Mouse (Mus musculus): ENCODE measurements around the gene Otud3. TPM values are rescaled to one million over a fixed set of nuclear protein-coding genes. Genes with fewer than 3 reads are reported as not detected.
"Not testable (repeated sequence)": the region's sequence is repeated elsewhere in the genome, so short reads cannot be mapped to it uniquely, and the experiment has no call there.

Gene Otud3
- polyA plus RNA-seq, 1 experiment from 2014 or later: 2.9 TPM

DNA sequence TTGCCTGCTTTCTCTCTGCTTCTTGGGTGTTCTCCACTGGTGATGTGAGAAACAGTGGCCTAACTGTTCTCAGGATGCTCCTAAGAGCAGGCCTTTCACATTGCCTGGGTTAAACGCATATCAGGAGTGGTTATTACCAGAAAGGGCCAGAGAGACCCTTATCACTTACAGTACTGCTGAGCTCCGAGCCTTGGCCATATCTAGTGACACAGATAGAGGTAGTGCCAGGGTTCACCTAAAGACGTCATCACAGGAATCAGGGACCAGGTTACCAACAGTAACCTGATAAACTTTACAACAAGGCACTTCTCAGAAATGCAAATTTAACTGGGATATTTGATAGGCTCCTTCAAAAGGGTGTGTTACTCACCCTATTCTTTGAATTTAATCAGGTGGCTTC lies 20.1 kb upstream of the Otud3 start:
- Histone ChIP-seq H3K27me3 (no peaks in the 10 kb centered on the region), H3K27ac (replicated peaks) (no peak overlapping the region), H3K9me3 (no peaks in the 10 kb centered on the region), H3K4me2 (replicated peaks) (no peak overlapping the region), H3K36me3 (no peaks in the 10 kb centered on the region), H3K4me3 (no peak overlapping the region), H3K4me1 (no peaks in the 10 kb centered on the region), H3K9ac (replicated peaks) (no peak overlapping the region)
- WGBS: 79% methylated on average over 3 of the region's 3 CpGs
- no peak for ATAC-seq (ENCODE audit: low FRiP score, low read depth)

DNA sequence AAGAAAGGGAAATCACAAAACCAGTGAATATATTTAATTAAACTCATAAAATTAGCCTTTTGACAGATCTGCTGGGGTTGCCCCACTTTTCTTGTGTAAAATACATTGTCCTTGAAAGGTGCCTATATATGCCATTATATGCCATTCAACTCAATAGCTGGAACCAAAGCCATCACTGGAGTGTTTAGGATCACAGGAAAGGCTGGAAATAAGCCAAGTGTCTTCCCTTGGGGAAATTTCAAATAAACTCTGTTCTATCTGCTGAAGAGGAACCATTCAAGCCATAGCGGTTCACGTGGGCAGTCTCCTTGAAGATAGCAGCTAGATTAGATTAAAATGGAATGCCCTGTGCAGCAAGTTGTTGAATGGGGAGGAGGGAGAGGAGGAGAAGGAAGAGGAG lies 11.8 kb upstream of the Otud3 start:
- Histone ChIP-seq H3K9ac (replicated peaks) (no peak overlapping the region), H3K27ac (replicated peaks) (no peak overlapping the region), H3K4me2 (replicated peaks) (no peak overlapping the region), H3K36me3 (no peaks in the 10 kb centered on the region), H3K4me1 (peaks cover 7% of the 10 kb centered on the region; the same call in 1 of the 2 replicates), H3K27me3 (peaks cover 10% of the 10 kb centered on the region; the same call in 1 of the 2 replicates), H3K9me3 (no peaks in the 10 kb centered on the region), H3K4me3 (no peak overlapping the region)
- WGBS: 77% methylated on average over 2 of the region's 2 CpGs
- no peak for ATAC-seq (ENCODE audit: low FRiP score, low read depth)

GRCm38 (mm10) chr4:138922131-138922459 lies 8.3 kb upstream of the Otud3 start:
- Histone ChIP-seq H3K27ac (replicated peaks) (no peak overlapping the region), H3K27me3 (peaks cover 10% of the 10 kb centered on the region; the same call in 1 of the 2 replicates), H3K9ac (replicated peaks) (no peak overlapping the region), H3K36me3 (no peaks in the 10 kb centered on the region), H3K4me1 (peaks cover 7% of the 10 kb centered on the region; the same call in 1 of the 2 replicates), H3K9me3 (no peaks in the 10 kb centered on the region), H3K4me2 (replicated peaks) (peak overlapping the region; percentile 52), H3K4me3 (peak overlapping the region; percentile 24)
- 0 out of 2 replicates have a peak, but pooled peaks have one; percentile 44 for ATAC-seq (ENCODE audit: low FRiP score, low read depth)
- 2% methylated on average over 11 of the region's 11 CpGs for WGBS

DNA sequence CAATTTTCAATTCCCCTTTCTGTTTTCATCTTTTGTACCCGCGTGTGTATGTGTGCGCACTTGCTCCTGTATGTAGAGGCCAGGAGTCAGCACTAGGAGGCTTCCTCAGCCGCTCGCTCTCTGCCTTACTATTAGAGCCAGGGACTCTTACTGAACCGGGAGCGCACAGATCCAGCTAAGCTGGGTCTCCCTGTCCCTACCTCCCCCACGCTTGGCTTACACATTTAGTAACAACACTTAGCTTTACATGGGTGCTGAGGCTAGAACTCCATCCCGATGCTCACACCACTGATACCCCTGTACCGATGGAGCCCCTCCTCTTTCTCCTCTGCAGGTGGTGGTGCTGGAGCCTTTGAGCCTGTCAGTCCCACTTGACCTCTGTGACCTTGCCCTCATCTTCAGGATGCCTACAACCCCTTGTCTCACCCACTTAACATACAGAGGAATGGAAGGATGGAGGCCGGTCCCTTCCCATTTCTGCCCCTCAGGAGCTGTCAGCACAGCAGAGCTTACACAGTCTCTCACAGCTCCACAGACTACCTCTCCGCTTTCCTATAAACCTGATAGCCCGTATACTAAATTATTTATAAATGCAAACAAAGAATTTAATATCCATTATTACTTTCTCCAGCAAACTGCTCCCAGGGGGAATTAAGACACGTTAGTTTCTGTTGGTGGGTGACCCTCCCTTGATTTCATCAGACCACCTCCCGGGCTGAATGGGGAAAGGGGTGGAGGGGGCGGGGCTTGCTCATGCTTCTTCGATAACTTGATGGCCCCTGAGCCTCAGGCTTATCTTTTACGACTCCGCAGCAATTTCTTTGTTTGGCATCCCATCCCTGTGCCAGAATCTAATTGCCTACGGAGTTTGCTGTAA lies 7.7 kb upstream of the Otud3 start:
- Histone ChIP-seq H3K4me2 (replicated peaks) (peak overlapping the region; percentile 52), H3K36me3 (no peaks in the 10 kb centered on the region), H3K9me3 (no peaks in the 10 kb centered on the region), H3K9ac (replicated peaks) (no peak overlapping the region; the same call in 1 of the 2 replicates), H3K4me1 (peaks cover 7% of the 10 kb centered on the region; the same call in 1 of the 2 replicates), H3K27me3 (peaks cover 10% of the 10 kb centered on the region; the same call in 1 of the 2 replicates), H3K4me3 (peak overlapping the region; percentile 24), H3K27ac (replicated peaks) (no peak overlapping the region)
- no peak; the same call in 1 of the 2 replicates for ATAC-seq (ENCODE audit: low FRiP score, low read depth)
- WGBS: 34% methylated on average over 20 of the region's 20 CpGs

DNA sequence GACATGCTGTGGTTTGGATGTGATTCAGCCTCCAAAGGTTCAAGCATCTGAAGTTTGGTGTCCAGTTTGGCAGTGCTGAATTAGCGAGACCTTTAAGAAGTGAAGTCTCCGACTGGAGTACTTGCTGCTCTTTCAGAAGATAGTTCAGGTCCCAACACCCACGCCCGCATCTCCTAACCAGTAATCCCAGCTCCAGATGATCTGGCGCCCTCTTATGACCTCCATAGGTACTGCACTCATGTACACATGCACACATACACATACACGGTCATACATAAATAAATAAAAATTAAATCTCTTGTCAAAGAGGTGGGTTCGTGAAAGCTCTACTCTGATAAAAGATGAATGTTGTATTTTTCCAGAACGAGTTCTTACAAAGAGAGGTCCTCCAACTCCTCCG lies 3.5 kb upstream of the Otud3 start:
- H3K4me1 ChIP-seq: peaks cover 15% of the 10 kb centered on the region
- no peak overlapping the region for H3K4me3 ChIP-seq
- H3K9me3 ChIP-seq: no peaks in the 10 kb centered on the region
- ATAC-seq (ENCODE audit: low FRiP score, low read depth): no peak
- 83% methylated on average over 9 of the region's 9 CpGs for WGBS
- no peak overlapping the region for H3K27ac ChIP-seq (replicated peaks)
- no peak overlapping the region for H3K9ac ChIP-seq (replicated peaks)
- H3K4me2 ChIP-seq (replicated peaks): no peak overlapping the region
- no peaks in the 10 kb centered on the region for H3K36me3 ChIP-seq
- peaks cover 3% of the 10 kb centered on the region; the same call in 1 of the 2 replicates for H3K27me3 ChIP-seq

- Histone ChIP-seq H3K9me3 (no peaks in the 10 kb centered on the region), H3K9ac (replicated peaks) (peak overlapping the region; percentile 95), H3K36me3 (0 out of 2 replicates have a peak, but pooled peaks cover 5% of the 10 kb centered on the region), H3K27me3 (no peaks in the 10 kb centered on the region), H3K4me2 (replicated peaks) (peak overlapping the region; percentile 79), H3K4me1 (peaks cover 13% of the 10 kb centered on the region), H3K27ac (replicated peaks) (peak overlapping the region; percentile 78), H3K4me3 (peak overlapping the region; percentile 95)
- ATAC-seq (ENCODE audit: low FRiP score, low read depth): peak; percentile 62
- WGBS: 1% methylated on average over 51 of the region's 52 CpGs
Observed at GRCm38 (mm10) chr4:138913141-138913787, 481 bp downstream of the Otud3 start.

DNA sequence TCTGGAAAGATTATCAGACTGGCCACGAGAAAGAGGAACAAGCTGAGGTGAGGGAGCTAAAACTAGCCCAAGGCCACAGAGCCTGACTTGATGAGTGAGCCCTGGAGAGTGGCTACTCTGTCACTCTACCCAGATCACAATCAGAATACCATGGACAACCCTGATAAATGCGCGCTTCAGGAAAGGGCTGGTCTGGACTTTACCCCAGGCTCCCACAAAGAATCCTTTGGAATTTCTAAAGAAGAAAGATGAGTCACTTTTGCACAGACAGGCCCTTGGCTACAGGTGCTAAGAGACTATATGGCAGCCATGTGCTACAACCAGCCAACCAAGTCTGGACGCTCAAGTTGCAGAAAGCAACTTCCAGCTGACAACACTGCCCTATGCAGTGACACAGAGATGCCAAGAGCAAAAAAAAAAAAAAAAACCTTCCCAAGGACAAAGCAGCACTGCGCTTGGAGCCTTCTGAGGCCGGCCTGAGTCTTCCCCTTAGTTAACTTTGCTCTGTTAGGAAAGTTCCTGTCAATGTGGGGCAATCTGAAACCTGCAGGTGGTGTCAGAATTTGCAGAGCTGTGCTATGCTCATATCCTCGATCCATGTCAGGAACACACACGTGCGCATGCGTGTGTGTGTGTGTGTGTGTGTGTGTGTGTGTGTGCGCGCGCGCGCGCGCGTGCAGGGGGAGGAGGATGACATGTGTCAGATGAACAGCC lies 8.0 kb downstream of the Otud3 start:
- H3K27ac ChIP-seq (replicated peaks): no peak overlapping the region
- no peaks in the 10 kb centered on the region for H3K27me3 ChIP-seq
- WGBS: 94% methylated on average over 18 of the region's 18 CpGs
- H3K4me1 ChIP-seq: peaks cover 2% of the 10 kb centered on the region; the same call in 1 of the 2 replicates
- no peak for ATAC-seq (ENCODE audit: low FRiP score, low read depth)
- no peak overlapping the region for H3K4me3 ChIP-seq
- no peaks in the 10 kb centered on the region for H3K9me3 ChIP-seq
- no peak overlapping the region for H3K9ac ChIP-seq (replicated peaks)
- peaks cover 69% of the 10 kb centered on the region for H3K36me3 ChIP-seq
- no peak overlapping the region for H3K4me2 ChIP-seq (replicated peaks)

GRCm38 (mm10) chr4:138899361-138899760 lies 14.4 kb downstream of the Otud3 start:
- no peak for ATAC-seq (ENCODE audit: low FRiP score, low read depth)
- Histone ChIP-seq H3K9ac (replicated peaks) (no peak overlapping the region), H3K4me2 (replicated peaks) (no peak overlapping the region), H3K36me3 (peaks cover 88% of the 10 kb centered on the region), H3K4me1 (no peaks in the 10 kb centered on the region), H3K4me3 (no peak overlapping the region), H3K27me3 (no peaks in the 10 kb centered on the region), H3K27ac (replicated peaks) (no peak overlapping the region), H3K9me3 (no peaks in the 10 kb centered on the region)
- WGBS: 80% methylated on average over 7 of the region's 7 CpGs

GRCm38 (mm10) chr4:138893789-138894188 lies 20.0 kb downstream of the Otud3 start:
- not testable (repeated sequence) for H3K27ac ChIP-seq (replicated peaks); H3K9ac ChIP-seq (replicated peaks); H3K27me3 ChIP-seq; H3K4me3 ChIP-seq; H3K9me3 ChIP-seq; H3K4me2 ChIP-seq (replicated peaks); ATAC-seq (ENCODE audit: low FRiP score, low read depth); H3K4me1 ChIP-seq
- WGBS: 95% methylated on average over 11 of the region's 11 CpGs
- peaks cover 71% of the 10 kb centered on the region for H3K36me3 ChIP-seq

DNA sequence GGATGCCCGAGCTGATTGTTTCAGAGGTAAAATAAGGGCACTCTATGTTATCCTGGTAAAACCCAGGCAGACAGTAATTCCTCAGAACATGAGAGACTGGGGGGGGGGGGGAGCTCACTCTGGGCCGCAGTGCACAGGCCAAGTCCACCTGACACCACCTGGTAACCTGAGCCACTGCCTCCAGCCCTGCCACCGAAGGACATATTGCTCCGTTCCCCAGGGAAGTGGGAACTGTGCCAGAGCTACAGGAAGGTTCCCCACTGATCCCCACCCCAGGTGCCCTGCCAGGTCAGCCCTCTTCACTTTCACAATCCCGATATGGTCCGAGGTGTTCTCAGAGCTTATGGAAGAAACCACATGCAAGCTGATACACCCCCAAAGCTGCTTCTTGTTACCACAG lies 21.1 kb downstream of the Otud3 start:
- H3K4me1 ChIP-seq: peaks cover 5% of the 10 kb centered on the region; the same call in 1 of the 2 replicates
- H3K4me3 ChIP-seq: no peak overlapping the region
- H3K27me3 ChIP-seq: no peaks in the 10 kb centered on the region; the same call in 1 of the 2 replicates
- no peak overlapping the region for H3K9ac ChIP-seq (replicated peaks)
- no peak overlapping the region for H3K4me2 ChIP-seq (replicated peaks)
- WGBS: 92% methylated on average over 6 of the region's 6 CpGs
- no peak for ATAC-seq (ENCODE audit: low FRiP score, low read depth)
- H3K9me3 ChIP-seq: no peaks in the 10 kb centered on the region
- H3K36me3 ChIP-seq: peaks cover 61% of the 10 kb centered on the region
- no peak overlapping the region for H3K27ac ChIP-seq (replicated peaks)

GRCm38 (mm10) chr4:138889635-138890034 lies 24.1 kb downstream of the Otud3 start:
- H3K27ac ChIP-seq (replicated peaks): no peak overlapping the region
- H3K4me3 ChIP-seq: no peak overlapping the region
- peaks cover 30% of the 10 kb centered on the region for H3K36me3 ChIP-seq
- no peaks in the 10 kb centered on the region for H3K9me3 ChIP-seq
- H3K4me1 ChIP-seq: peaks cover 5% of the 10 kb centered on the region; the same call in 1 of the 2 replicates
- ATAC-seq (ENCODE audit: low FRiP score, low read depth): no peak
- 79% methylated on average over 8 of the region's 8 CpGs for WGBS
- H3K4me2 ChIP-seq (replicated peaks): no peak overlapping the region
- H3K9ac ChIP-seq (replicated peaks): no peak overlapping the region
- no peaks in the 10 kb centered on the region; the same call in 1 of the 2 replicates for H3K27me3 ChIP-seq
